Mouse (Mus musculus) cerebellum, postnatal 36 days (tissue): ENCODE measurements around the gene Adamts6.

ENCODE experiments used
- DNase-seq, 2 experiments: peaks; one replicate each; pipeline ENCODE4 v3.0.0; 2021 to 2022; ENCODE audit warnings: mixed read lengths in 2 of 2

The Adamts6 gene

GRCm38 (mm10) chr13:104517638-104518311 is 230.1 kb downstream of the Adamts6 start:
- no peak for DNase-seq

- DNase-seq, result peak; percentile 80 to 85
Observed at GRCm38 (mm10) chr13:104518312-104519005, 230.8 kb downstream of the Adamts6 start.

GRCm38 (mm10) chr13:104519006-104519695 is 231.5 kb downstream of the Adamts6 start:
- no peak for DNase-seq

- DNase-seq, result no peak
Observed at GRCm38 (mm10) chr13:104519981-104520380, 232.3 kb downstream of the Adamts6 start.

- DNase-seq, result no peak
Observed at GRCm38 (mm10) chr13:104520461-104520860, 232.8 kb downstream of the Adamts6 start.

GRCm38 (mm10) chr13:104521532-104521931 is 233.9 kb downstream of the Adamts6 start:
- DNase-seq, result no peak

GRCm38 (mm10) chr13:104525656-104526055 is 238.0 kb downstream of the Adamts6 start:
- DNase-seq, result no peak

- no peak for DNase-seq
Observed at GRCm38 (mm10) chr13:104529238-104529637, 241.6 kb downstream of the Adamts6 start.

GRCm38 (mm10) chr13:104531841-104532240 is 244.2 kb downstream of the Adamts6 start:
- DNase-seq, result no peak

- DNase-seq, result no peak
Observed at GRCm38 (mm10) chr13:104532723-104533122, 245.1 kb downstream of the Adamts6 start.

- no peak for DNase-seq
Observed at GRCm38 (mm10) chr13:104533806-104534495, 246.3 kb downstream of the Adamts6 start.

- no peak for DNase-seq
Observed at GRCm38 (mm10) chr13:104540861-104541398, 253.3 kb downstream of the Adamts6 start.

GRCm38 (mm10) chr13:104542123-104542758 is 254.6 kb downstream of the Adamts6 start:
- DNase-seq, result no peak

GRCm38 (mm10) chr13:104542759-104543141 is 255.1 kb downstream of the Adamts6 start:
- no peak for DNase-seq
